Mouse (Mus musculus) stomach, postnatal 0 days (tissue): ENCODE results near the gene Rbp7. TPM values are rescaled to one million over a fixed set of nuclear protein-coding genes. Genes with fewer than 3 reads are reported as not detected.

Experiments used
- ATAC-seq: fragments of 200-750 bp; cut with Nextera tagmentation; 2 replicates; pipeline ENCODE4 v1.8.0; 2017; ENCODE audit not compliant: low FRiP score, low TSS enrichment
- DNase-seq: peaks from one replicate; pipeline ENCODE4 v3.0.0-alpha.2; 2016; ENCODE audit warnings: low spot score
- H3K27ac ChIP-seq: fragments of 300-500 bp; sonication (generic); replicated peaks from 2 replicates; pipeline ENCODE4 v1.5.1; 2014; ENCODE audit warnings: mild to moderate bottlenecking, control low read depth
- H3K27me3 ChIP-seq: fragments of 300-500 bp; sonication (generic); 2 replicates; pipeline ENCODE4 v1.6.1; 2014; ENCODE audit warnings: low read length; ENCODE audit not compliant: control insufficient read depth, insufficient read depth
- H3K36me3 ChIP-seq: fragments of 300-500 bp; sonication (generic); 2 replicates; pipeline ENCODE4 v1.6.1; 2014; ENCODE audit warnings: low read length, mixed read lengths; ENCODE audit not compliant: control insufficient read depth, insufficient read depth
- H3K4me1 ChIP-seq: fragments of 300-500 bp; sonication (generic); replicated peaks from 2 replicates; pipeline ENCODE4 v1.6.1; 2014; ENCODE audit warnings: antibody characterized with exemption; ENCODE audit not compliant: control insufficient read depth, insufficient read depth
- H3K4me2 ChIP-seq: fragments of 300-500 bp; sonication (generic); replicated peaks from 2 replicates; pipeline ENCODE4 v1.6.1; 2014; ENCODE audit warnings: low read depth, mild to moderate bottlenecking, control low read depth, moderate library complexity
- H3K4me3 ChIP-seq: fragments of 300-500 bp; sonication (generic); 2 replicates; pipeline ENCODE4 v1.5.1; 2014; ENCODE audit warnings: low read depth, low read length, control low read depth
- H3K9ac ChIP-seq: fragments of 300-500 bp; sonication (generic); 2 replicates; pipeline ENCODE4 v1.6.1; 2014; ENCODE audit warnings: mild to moderate bottlenecking, low read length, control low read depth, mixed read lengths
- H3K9me3 ChIP-seq: fragments of 300-500 bp; sonication (generic); 2 replicates; pipeline ENCODE4 v1.6.1; 2016; ENCODE audit warnings: low read length; ENCODE audit not compliant: control insufficient read depth
- CTCF ChIP-seq: IDR thresholded peaks from 2 replicates; pipeline ENCODE4 v1.5.1; 2016; ENCODE audit warnings: antibody characterized with exemption, low read depth, mild to moderate bottlenecking, moderate library complexity
- EP300 ChIP-seq: optimal IDR thresholded peaks from 2 replicates; pipeline ENCODE3; 2016; ENCODE audit warnings: antibody characterized with exemption
- WGBS: fragments of 180-500 bp; shearing (Covaris S2); extraction: QIAGEN DNeasy Blood & Tissue Kit; methylation state at CpG from one replicate; pipeline ENCODE4 v1.1.7; 2014; 5-methylcytosine and 5-hydroxymethylcytosine counted together
- polyA plus RNA-seq: library from polyadenylated mRNA; unstranded; fragments of >200 nt; fragmentation: Nextera tagmentation; extraction: Ambion mirVana; gene quantifications from 2 replicates; pipeline ENCODE4 v1.2.1, GENCODE M21; 2015

Gene Rbp7
- 6.3 and 7.7 TPM in 2 replicates for polyA plus RNA-seq

DNA sequence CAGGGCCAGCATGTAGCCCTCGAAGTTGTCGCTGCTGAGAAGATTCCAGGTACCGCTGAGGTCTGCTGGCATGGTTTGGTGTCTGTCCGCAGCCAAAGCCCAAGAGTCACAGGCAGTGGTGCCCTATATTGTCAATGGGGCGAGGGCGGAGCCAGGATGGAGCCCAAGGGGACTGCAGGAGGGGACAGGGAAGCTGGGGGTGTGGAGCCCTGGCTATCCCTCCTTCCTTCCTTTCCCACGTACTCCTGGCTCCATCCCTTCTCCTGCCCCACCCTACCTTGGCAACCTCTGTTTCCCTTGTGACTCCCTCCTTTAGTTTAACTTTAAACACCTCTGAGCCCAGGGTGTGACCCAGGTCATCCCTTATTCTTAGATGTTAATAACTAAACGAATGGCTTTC, at the start of gene Rbp7:
TSS of gene Rbp7 (minus strand) at position 100 of the 400 bp plus-strand sequence.
- WGBS: 43% methylated on average over 8 of the region's 8 CpGs
- no peak for TF ChIP-seq EP300
- Histone ChIP-seq H3K9me3 (no peaks in the 10 kb centered on the region), H3K36me3 (no peaks in the 10 kb centered on the region), H3K27me3 (no peaks in the 10 kb centered on the region), H3K4me3 (no peak within 1 kb of the TSS), H3K27ac (no peak within 1 kb of the TSS), H3K4me1 (no peaks in the 10 kb centered on the region), H3K4me2 (no peak within 1 kb of the TSS; the same call in 1 of the 2 replicates), H3K9ac (no peak within 1 kb of the TSS)
- DNase-seq (no peak), ATAC-seq (no peak)

DNA sequence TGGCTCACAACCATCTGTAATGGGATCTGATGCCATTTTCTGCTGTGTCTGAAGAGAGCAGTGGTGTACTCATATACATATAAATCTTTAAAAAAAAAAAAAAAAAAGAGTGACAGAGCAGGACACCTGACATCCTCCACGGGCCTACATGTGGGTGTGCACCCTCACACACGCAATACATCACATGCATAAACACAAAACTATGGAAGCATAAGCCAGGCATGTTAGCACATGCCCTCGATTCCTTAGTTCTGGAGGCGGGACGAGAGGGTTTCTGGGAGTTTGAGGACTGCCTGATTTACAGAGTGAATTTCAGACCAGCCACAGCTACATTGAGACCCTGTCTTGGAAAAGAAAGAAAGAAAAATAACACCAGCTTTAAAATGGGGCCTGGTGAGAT, 49.6 kb upstream of the Rbp7 start:
- H3K4me3 ChIP-seq: no peak overlapping the region
- no peaks in the 10 kb centered on the region for H3K4me1 ChIP-seq
- H3K9ac ChIP-seq: no peak overlapping the region
- no peaks in the 10 kb centered on the region for H3K9me3 ChIP-seq
- no peak overlapping the region for H3K4me2 ChIP-seq
- DNase-seq (no peak), ATAC-seq (no peak)
- peaks cover 4% of the 10 kb centered on the region; the same call in 1 of the 2 replicates for H3K36me3 ChIP-seq
- peak overlapping the region; percentile 31 for H3K27ac ChIP-seq
- TF ChIP-seq EP300: no peak
- no peak for TF ChIP-seq CTCF
- WGBS: 70% methylated on average over 5 of the region's 5 CpGs
- H3K27me3 ChIP-seq: no peaks in the 10 kb centered on the region

DNA sequence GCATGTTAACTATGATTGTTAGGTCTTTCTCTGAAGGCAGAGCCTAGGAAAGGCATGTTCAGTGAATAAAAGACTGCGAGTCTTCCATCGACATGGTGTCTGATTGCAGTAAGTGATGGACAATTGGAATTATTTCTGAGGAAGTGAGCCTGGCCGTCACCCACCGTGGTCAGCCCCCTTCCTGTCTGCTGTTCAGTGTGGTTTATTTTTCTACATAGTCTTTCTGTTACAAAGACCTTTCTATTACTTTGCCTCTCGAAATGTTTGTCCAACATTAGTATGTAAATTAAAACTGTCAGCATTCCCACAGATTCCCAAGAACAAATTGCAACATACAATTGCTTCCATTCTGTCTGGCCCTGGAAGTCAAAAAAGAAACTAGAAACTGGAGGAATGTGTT, 45.0 kb upstream of the Rbp7 start:
- ATAC-seq (no peak), DNase-seq (no peak)
- Histone ChIP-seq H3K4me3 (no peak overlapping the region), H3K27me3 (no peaks in the 10 kb centered on the region), H3K27ac (no peak overlapping the region), H3K4me1 (no peaks in the 10 kb centered on the region), H3K9ac (no peak overlapping the region), H3K4me2 (no peak overlapping the region), H3K36me3 (peaks cover 11% of the 10 kb centered on the region), H3K9me3 (no peaks in the 10 kb centered on the region)
- WGBS: 88% methylated on average over 5 of the region's 5 CpGs
- no peak for TF ChIP-seq EP300
- no peak for TF ChIP-seq CTCF

DNA sequence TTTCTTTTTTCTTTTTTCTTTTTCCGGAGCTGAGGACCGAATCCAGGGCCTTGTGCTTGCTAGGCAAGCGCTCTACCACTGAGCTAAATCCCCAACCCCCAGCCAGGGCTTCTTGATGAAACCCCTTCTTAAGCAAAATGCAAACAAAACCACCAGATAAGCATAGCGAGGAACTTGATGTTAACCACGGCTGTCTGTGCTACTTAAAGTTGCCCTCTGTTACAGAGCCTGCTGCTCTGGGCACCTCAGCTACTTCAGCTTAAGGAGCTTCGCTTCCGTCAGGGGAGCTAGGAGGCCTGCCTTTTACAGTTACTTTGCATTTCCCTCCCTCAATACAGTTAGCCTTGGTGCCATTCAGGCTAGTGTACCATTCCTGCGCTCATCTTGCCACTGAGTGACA, 44.1 kb upstream of the Rbp7 start:
- Histone ChIP-seq H3K27me3 (no peaks in the 10 kb centered on the region), H3K4me2 (no peak overlapping the region), H3K9me3 (no peaks in the 10 kb centered on the region), H3K4me3 (no peak overlapping the region), H3K9ac (no peak overlapping the region), H3K4me1 (no peaks in the 10 kb centered on the region), H3K36me3 (peaks cover 13% of the 10 kb centered on the region), H3K27ac (no peak overlapping the region)
- no peak for TF ChIP-seq CTCF
- no peak for DNase-seq
- no peak for ATAC-seq
- WGBS: 70% methylated on average over 8 of the region's 8 CpGs

DNA sequence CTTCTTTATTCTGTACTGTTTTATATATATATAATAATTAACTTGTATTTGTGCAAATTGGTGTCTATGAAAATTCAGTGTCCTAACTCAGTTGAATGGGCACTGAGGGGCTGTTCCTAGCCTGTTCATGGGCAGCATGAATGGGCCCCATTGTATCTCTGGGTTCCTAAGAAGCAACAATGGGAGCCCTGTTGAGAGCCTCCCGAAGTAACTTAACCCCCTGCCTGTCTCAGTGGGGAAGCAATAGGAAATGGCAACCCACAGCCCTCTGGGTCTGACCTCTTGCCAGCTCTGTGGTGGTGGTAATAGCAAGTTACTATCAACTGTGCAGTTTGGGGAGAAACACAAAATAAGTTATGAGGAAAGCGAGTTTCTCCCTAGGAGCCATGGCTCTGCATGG, 41.8 kb upstream of the Rbp7 start:
- peaks cover 16% of the 10 kb centered on the region for H3K36me3 ChIP-seq
- no peak overlapping the region for H3K4me2 ChIP-seq

DNA sequence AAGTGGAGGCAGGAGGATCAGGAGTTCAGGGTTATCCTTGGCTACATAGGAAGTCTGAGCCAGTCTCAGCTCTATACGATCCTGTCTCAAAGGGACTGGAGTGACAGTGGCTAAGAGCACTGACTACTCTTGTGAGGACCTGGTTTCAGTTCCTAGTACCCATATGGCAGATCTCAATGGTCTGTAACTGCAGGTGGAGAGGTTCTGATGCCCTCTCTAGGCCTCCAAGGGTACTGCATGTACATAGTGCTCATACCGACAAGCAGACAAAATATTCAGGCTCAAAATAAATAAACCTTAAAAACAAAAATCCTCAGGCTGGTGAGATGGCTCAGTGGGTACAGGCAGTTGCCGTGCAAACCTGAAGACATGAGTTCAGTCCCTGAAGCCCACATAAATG, 36.4 kb upstream of the Rbp7 start:
- no peak overlapping the region for H3K4me3 ChIP-seq
- no peaks in the 10 kb centered on the region for H3K9me3 ChIP-seq
- DNase-seq (no peak), ATAC-seq (no peak)
- H3K4me2 ChIP-seq: no peak overlapping the region
- H3K36me3 ChIP-seq: peaks cover 7% of the 10 kb centered on the region
- TF ChIP-seq EP300: no peak
- TF ChIP-seq CTCF: peak; percentile 41
- H3K27me3 ChIP-seq: no peaks in the 10 kb centered on the region
- H3K27ac ChIP-seq: no peak overlapping the region
- 97% methylated on average over 3 of the region's 3 CpGs for WGBS
- no peaks in the 10 kb centered on the region for H3K4me1 ChIP-seq
- no peak overlapping the region for H3K9ac ChIP-seq

More for the DNA sequence above, 41.8 kb upstream of the Rbp7 start:
- DNase-seq (no peak), ATAC-seq (no peak)
- WGBS: 68% methylated on average over 2 of the region's 2 CpGs
- no peaks in the 10 kb centered on the region for H3K4me1 ChIP-seq
- no peaks in the 10 kb centered on the region for H3K27me3 ChIP-seq
- no peaks in the 10 kb centered on the region for H3K9me3 ChIP-seq
- no peak overlapping the region for H3K27ac ChIP-seq
- H3K9ac ChIP-seq: no peak overlapping the region
- H3K4me3 ChIP-seq: no peak overlapping the region
- no peak for TF ChIP-seq EP300
- TF ChIP-seq CTCF: no peak
